Mouse (Mus musculus) testis, adult 2 months (tissue): Measurements from ENCODE around the gene BC025920. TPM values are rescaled to one million over a fixed set of nuclear protein-coding genes. Genes with fewer than 3 reads are reported as not detected.

ENCODE experiments used
- H3K27ac ChIP-seq: fragments of 200-500 bp; 2 replicates; pipeline ENCODE4 v1.5.1; 2012; ENCODE audit warnings: low read depth, low read length; ENCODE audit not compliant: control insufficient read depth, insufficient read depth
- H3K27me3 ChIP-seq: fragments of 200-500 bp; 2 replicates; pipeline ENCODE4 v1.6.1; 2012; ENCODE audit warnings: mild to moderate bottlenecking, low read length, moderate library complexity; ENCODE audit not compliant: control insufficient read depth, insufficient read depth
- H3K36me3 ChIP-seq: fragments of 200-500 bp; 2 replicates; pipeline ENCODE4 v1.6.1; 2012; ENCODE audit warnings: mild to moderate bottlenecking, low read length; ENCODE audit not compliant: control insufficient read depth, insufficient read depth
- H3K4me1 ChIP-seq: fragments of 200-500 bp; 2 replicates; pipeline ENCODE4 v1.6.1; 2012; ENCODE audit warnings: low read length; ENCODE audit not compliant: control insufficient read depth, insufficient read depth
- H3K4me3 ChIP-seq: fragments of 200-500 bp; 2 replicates; pipeline ENCODE4 v1.5.1; 2012; ENCODE audit warnings: low read depth, mild to moderate bottlenecking, low read length, moderate library complexity, mixed read lengths; ENCODE audit not compliant: control insufficient read depth
- CTCF ChIP-seq: fragments of 200-500 bp; IDR thresholded peaks from 2 replicates; pipeline ENCODE4 v1.5.1; 2012; ENCODE audit warnings: low read depth, mild to moderate bottlenecking, inconsistent platforms, low read length, moderate library complexity; ENCODE audit not compliant: control insufficient read depth, insufficient read depth, insufficient replicate concordance
- POLR2A ChIP-seq: fragments of 200-500 bp; IDR thresholded peaks from 2 replicates; pipeline ENCODE4 v1.6.1; 2012; ENCODE audit warnings: low read depth, mild to moderate bottlenecking, inconsistent platforms, low read length, moderate library complexity; ENCODE audit not compliant: control insufficient read depth
- polyA plus RNA-seq: library from polyadenylated mRNA; depleted of rRNA; stranded (reverse); fragments of >200 nt; gene quantifications from 2 replicates; pipeline ENCODE4 v1.2.3, GENCODE M21; 2012

BC025920 gene
- polyA plus RNA-seq, 1 experiment: 0.68 TPM

DNA sequence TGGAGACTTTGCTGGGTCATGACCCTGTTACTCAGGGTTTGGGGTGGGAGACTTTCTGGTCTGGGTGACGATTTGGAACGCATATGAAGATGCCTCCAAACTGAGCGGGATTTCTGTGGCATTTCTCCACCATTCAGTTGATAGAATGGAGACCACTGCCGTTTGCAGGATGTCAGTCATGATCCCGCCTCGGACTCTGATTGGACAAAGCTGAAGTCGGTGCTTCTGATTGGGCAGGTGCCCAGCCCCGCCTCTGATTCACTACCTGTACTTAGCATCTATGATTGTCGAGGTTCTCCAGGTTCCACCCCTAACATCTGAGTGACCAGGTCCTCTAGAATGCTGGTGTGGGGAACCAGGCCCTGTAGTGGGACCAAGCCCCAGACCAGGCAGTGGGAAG lies 14.7 kb downstream of the BC025920 start:
- H3K4me1 ChIP-seq: peaks cover 17% of the 10 kb centered on the region
- no peak overlapping the region for H3K27ac ChIP-seq
- no peaks in the 10 kb centered on the region; the same call in 1 of the 2 replicates for H3K36me3 ChIP-seq
- no peaks in the 10 kb centered on the region for H3K27me3 ChIP-seq
- no peak overlapping the region for H3K4me3 ChIP-seq
- TF ChIP-seq POLR2A: no peak

DNA sequence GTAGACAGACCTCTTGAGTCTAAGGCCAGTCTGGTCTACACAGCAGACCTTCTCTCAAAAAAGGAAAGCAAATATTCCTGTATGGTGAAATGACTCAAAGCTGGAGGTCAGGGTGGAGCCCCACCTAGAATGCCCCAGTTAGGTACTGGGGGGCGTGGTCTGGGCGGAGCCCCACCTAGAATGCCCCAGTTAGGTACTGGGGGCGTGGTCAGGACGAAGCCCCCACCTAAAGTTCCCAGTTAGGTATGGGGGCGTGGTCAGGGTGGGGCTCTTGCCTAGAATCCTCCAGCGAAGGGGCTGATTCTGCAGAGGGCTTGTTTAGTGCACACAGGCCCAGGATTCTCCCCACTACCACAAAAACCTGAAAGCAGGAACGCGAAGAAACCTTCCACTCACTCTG lies 17.4 kb downstream of the BC025920 start:
- no peaks in the 10 kb centered on the region for H3K27me3 ChIP-seq
- H3K36me3 ChIP-seq: no peaks in the 10 kb centered on the region; the same call in 1 of the 2 replicates
- H3K4me1 ChIP-seq: peaks cover 31% of the 10 kb centered on the region
- no peak overlapping the region for H3K4me3 ChIP-seq
- TF ChIP-seq POLR2A (no peak), CTCF (no peak)
- H3K27ac ChIP-seq: no peak overlapping the region

DNA sequence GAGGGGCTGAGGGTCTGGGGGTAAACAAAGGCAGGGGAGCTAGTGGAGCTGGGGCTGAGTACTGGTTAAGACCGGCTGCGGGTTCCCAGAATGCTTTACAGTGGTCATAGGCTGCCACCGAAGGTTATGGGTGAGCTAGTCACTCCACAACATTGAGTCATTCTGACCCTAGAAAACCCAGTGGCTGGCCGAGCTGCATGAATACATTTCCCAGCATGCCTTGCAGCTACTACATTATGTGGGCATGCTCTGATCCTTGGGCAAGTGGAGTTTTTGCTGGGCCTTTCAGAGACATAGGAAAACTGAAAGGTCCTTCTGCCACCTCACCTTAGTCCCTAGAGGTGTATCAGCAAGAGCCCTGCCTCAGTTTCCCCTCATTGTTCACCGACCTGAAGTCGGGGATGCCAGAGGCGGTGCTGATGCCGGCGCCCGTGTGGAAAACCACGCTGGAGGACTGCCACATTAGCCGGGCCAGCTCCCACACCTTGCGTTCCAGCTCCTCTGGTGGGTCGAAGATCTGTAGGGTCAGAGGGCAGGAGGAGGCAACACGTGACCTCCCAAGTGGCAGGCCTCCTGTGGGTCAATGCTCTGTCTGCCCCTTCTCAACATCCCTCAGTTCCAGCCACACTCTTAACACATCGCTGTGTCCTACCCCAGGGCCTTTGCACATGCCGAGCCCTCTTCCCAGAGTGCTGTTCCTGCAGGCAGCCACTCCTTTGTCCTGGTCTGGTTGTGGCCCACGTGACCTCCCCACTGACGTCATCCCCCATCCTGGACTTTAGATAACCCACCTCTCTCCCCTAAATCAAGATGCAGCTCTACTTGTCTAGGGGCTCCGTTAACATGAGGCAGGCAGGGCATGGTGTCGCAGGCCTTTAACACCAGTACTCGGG lies 20.3 kb downstream of the BC025920 start:
- H3K27me3 ChIP-seq: no peaks in the 10 kb centered on the region
- H3K27ac ChIP-seq: no peak overlapping the region
- H3K4me3 ChIP-seq: peak overlapping the region; percentile 86
- TF ChIP-seq POLR2A (no peak), CTCF (no peak)
- peaks cover 28% of the 10 kb centered on the region for H3K4me1 ChIP-seq
- no peaks in the 10 kb centered on the region; the same call in 1 of the 2 replicates for H3K36me3 ChIP-seq

DNA sequence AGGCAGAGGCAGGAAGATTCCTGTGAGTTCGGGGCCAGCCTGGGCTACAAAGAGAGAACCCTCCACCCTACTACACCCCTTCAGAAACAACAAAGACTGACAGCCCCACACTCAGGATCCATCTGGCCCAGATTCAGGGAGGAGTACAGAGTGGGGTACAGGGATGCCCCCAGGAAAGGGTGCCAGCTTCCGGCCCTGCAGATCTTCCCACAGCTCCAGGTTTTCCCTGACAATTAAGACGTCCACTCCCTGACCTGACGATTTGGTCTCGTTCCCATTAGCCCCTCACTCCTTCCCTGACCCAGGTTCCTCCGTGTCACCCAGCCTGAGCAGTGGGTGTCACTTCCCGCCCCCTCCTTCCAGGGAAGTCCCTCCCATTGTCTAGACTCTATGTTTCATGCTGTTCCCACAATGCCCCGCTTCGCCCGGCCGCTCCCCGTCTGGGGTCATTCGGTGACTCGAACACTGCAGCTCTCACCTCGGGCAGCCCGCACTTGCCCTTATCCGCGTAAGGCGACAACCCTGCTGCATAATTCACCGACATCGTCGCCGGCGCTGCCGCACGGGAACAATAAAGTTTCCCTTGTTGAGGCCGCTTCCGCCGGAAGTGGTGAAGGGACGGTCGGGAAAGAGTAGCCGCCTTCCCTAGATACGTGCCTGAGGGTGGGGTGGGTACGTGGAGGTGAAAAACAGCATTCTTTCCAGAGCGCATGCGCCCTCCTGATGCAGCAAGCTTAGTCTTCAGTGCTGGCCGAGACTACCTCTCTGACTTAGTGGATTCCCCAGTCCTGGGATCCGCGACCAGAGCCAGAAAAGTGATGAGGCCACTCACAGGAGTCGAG lies 21.1 kb downstream of the BC025920 start, which contains the start of gene Sirt6:
Gene Sirt6, minus strand, starts transcription at position 804 of the 842 bp plus-strand sequence.
- TF ChIP-seq CTCF: no peak
- peak; percentile 85 for TF ChIP-seq POLR2A
- H3K4me1 ChIP-seq: peaks cover 26% of the 10 kb centered on the region
- no peaks in the 10 kb centered on the region for H3K36me3 ChIP-seq
- peak within 1 kb of the TSS; percentile 86 for H3K4me3 ChIP-seq
- H3K27ac ChIP-seq: peak within 1 kb of the TSS; percentile 68
- no peaks in the 10 kb centered on the region for H3K27me3 ChIP-seq

DNA sequence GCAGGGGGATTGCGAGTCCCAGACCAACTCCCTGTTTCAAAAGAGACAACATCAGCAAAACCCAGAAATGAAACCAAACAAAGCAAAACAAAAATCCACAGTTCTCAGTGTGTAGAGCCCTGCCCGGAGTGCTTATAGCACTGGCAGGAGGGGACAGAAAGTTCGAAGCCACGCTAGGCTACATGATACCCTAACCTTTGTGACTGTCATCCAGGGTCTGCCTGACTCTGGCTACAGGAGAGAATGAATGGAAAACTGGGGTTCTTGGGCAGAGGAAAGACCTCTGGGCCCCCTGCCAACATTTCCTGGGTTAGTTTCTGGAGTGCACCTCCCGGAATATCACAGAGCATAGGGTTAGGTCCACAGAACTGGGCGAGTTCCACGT lies 21.8 kb downstream of the BC025920 start:
- peak overlapping the region; percentile 68 for H3K27ac ChIP-seq
- H3K36me3 ChIP-seq: no peaks in the 10 kb centered on the region
- H3K4me3 ChIP-seq: peak overlapping the region; percentile 86
- H3K27me3 ChIP-seq: no peaks in the 10 kb centered on the region
- H3K4me1 ChIP-seq: peaks cover 23% of the 10 kb centered on the region
- no peak for TF ChIP-seq CTCF
- no peak for TF ChIP-seq POLR2A

DNA sequence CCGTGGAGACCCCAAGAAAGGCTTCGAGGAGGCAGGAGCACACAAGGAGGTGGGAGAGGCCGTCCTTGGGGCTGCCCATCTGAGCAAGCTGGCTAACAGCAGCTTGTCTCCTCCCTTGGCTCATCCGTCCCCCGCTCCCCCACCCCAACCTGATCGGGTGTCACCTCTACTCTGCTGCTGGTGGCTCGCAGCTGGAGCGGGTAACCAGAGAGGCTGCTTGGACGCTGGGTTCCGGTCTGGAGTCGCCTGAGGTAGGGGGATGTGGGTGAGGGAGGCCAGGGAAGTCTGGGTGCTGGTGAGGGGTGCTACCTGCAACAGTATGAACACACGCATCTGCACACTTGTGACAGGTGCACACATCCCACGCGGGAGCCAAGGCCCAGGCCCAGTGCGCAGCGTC lies 22.3 kb downstream of the BC025920 start, which contains the start of gene Ankrd24:
Gene Ankrd24, plus strand, starts transcription at position 151 of the 400 bp plus-strand sequence.
- peak within 1 kb of the TSS; percentile 86 for H3K4me3 ChIP-seq
- H3K27ac ChIP-seq: peak within 1 kb of the TSS; percentile 68
- H3K27me3 ChIP-seq: no peaks in the 10 kb centered on the region
- H3K36me3 ChIP-seq: no peaks in the 10 kb centered on the region
- no peak for TF ChIP-seq CTCF
- no peak for TF ChIP-seq POLR2A
- peaks cover 23% of the 10 kb centered on the region for H3K4me1 ChIP-seq

DNA sequence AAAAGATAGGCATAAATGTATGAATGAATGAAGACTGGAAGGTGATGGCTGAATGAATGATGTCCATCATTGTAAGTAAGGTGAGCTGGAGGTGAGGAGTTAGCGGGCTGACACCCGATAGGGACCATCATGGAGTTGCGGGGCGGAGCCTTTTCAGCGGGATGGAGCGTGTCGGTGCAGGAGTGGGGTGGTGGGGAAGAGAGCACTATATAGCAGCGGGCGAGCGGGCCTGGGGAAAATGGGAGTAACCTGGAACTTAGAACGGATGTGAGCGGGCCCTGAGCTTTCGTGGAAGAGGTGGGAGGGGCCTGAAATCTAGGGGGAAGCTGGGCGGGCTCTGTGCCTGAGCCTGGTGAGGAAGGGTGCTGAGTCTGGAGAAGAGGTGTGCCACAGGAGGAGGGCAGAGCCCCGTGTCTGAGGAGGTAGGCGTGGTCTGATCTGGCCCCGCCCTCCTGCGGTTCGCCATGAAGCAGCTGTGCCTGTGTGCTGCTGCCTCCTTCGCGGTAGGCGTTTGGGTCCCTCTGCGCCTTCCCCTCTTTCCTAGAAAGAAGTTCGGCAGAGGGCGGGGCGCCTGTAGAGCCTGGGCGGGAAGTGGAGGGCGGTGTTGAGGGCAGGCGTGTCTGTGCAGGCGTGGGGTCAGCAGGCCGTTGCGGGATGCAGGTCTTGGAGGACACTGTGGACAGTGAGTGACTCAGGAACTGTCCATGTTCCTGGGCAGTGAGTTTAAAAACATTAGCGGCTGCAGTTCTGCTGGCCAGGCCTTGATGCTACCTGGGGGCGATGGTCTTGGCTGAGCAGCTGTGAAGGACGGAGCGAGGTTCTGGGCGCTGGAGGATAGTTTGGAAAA lies 27.4 kb downstream of the BC025920 start:
- TF ChIP-seq CTCF: no peak
- TF ChIP-seq POLR2A: no peak; the same call in 1 of the 2 replicates
- no peak overlapping the region for H3K27ac ChIP-seq

More for the DNA sequence above, 27.4 kb downstream of the BC025920 start:
- Histone ChIP-seq H3K4me1 (peaks cover 19% of the 10 kb centered on the region), H3K4me3 (peak overlapping the region; percentile 30), H3K27me3 (no peaks in the 10 kb centered on the region), H3K36me3 (no peaks in the 10 kb centered on the region)
